Mouse (Mus musculus) megakaryocyte, embryonic 14.5 days (primary cell): ENCODE data around the gene Cdrt4. TPM values are rescaled to one million over a fixed set of nuclear protein-coding genes. Genes with fewer than 3 reads are reported as not detected.

Source experiments
- H3K27me3 ChIP-seq: replicated peaks from 2 replicates; pipeline ENCODE3; 2012; ENCODE audit warnings: inconsistent platforms
- H3K36me3 ChIP-seq: replicated peaks from 2 replicates; pipeline ENCODE3; 2012; ENCODE audit warnings: low read length, inconsistent platforms, mixed read lengths
- H3K4me1 ChIP-seq: 2 replicates; pipeline ENCODE4 v1.6.1; 2012; ENCODE audit warnings: inconsistent platforms
- H3K4me3 ChIP-seq: replicated peaks from 2 replicates; pipeline ENCODE3; 2012; ENCODE audit warnings: moderate library complexity, mild to moderate bottlenecking, inconsistent platforms
- H3K9me3 ChIP-seq: 2 replicates; pipeline ENCODE4 v1.6.1; 2012; ENCODE audit warnings: inconsistent platforms
- FLI1 ChIP-seq: IDR thresholded peaks from 2 replicates; pipeline ENCODE4 v1.6.1; 2012; ENCODE audit warnings: low read length, inconsistent platforms, mixed read lengths
- GATA1 ChIP-seq: IDR thresholded peaks from 3 replicates; pipeline ENCODE4 v1.6.1; 2012; ENCODE audit warnings: mixed read lengths, low read length, inconsistent platforms, borderline replicate concordance
- polyA plus RNA-seq: library from polyadenylated mRNA; stranded (reverse); fragments of >175 nt; gene quantifications from 2 replicates; pipeline ENCODE4 v1.2.3, GENCODE M21; 2012; ENCODE audit warnings: low replicate concordance; ENCODE audit not compliant: insufficient read depth

Gene Cdrt4
- polyA plus RNA-seq, 1 experiment: not detected

GRCm38 (mm10) chr11:63007376-63007775 is 56.4 kb downstream of the Cdrt4 start:
- Histone ChIP-seq H3K4me1 (no peaks in the 10 kb centered on the region), H3K36me3 (no peaks in the 10 kb centered on the region), H3K9me3 (peaks cover 10% of the 10 kb centered on the region; the same call in 1 of the 2 replicates), H3K4me3 (no peak overlapping the region), H3K27me3 (no peaks in the 10 kb centered on the region)
- TF ChIP-seq GATA1 (no peak), FLI1 (no peak)

GRCm38 (mm10) chr11:63008004-63008403 is 57.0 kb downstream of the Cdrt4 start:
- H3K4me1 ChIP-seq: no peaks in the 10 kb centered on the region
- no peaks in the 10 kb centered on the region for H3K27me3 ChIP-seq
- H3K4me3 ChIP-seq: no peak overlapping the region
- H3K36me3 ChIP-seq: no peaks in the 10 kb centered on the region
- TF ChIP-seq FLI1 (no peak), GATA1 (no peak)
- H3K9me3 ChIP-seq: peaks cover 10% of the 10 kb centered on the region; the same call in 1 of the 2 replicates

GRCm38 (mm10) chr11:63009761-63010160 is 58.8 kb downstream of the Cdrt4 start:
- H3K9me3 ChIP-seq: peaks cover 10% of the 10 kb centered on the region; the same call in 1 of the 2 replicates
- H3K4me1 ChIP-seq: no peaks in the 10 kb centered on the region
- H3K27me3 ChIP-seq: no peaks in the 10 kb centered on the region
- H3K4me3 ChIP-seq: no peak overlapping the region
- H3K36me3 ChIP-seq: no peaks in the 10 kb centered on the region
- TF ChIP-seq GATA1: no peak
- no peak for TF ChIP-seq FLI1

GRCm38 (mm10) chr11:63017327-63018082 is 66.5 kb downstream of the Cdrt4 start:
- TF ChIP-seq GATA1: no peak
- no peak for TF ChIP-seq FLI1
- Histone ChIP-seq H3K4me3 (no peak overlapping the region), H3K9me3 (no peaks in the 10 kb centered on the region), H3K27me3 (peaks cover 3% of the 10 kb centered on the region), H3K4me1 (no peaks in the 10 kb centered on the region), H3K36me3 (no peaks in the 10 kb centered on the region)

- Histone ChIP-seq H3K36me3 (no peaks in the 10 kb centered on the region), H3K9me3 (no peaks in the 10 kb centered on the region), H3K4me3 (no peak overlapping the region), H3K4me1 (no peaks in the 10 kb centered on the region), H3K27me3 (peaks cover 3% of the 10 kb centered on the region)
- TF ChIP-seq FLI1 (no peak), GATA1 (no peak)
Observed at GRCm38 (mm10) chr11:63018083-63018622, 67.2 kb downstream of the Cdrt4 start.

GRCm38 (mm10) chr11:63020633-63021032 is 69.6 kb downstream of the Cdrt4 start:
- Histone ChIP-seq H3K4me3 (no peak overlapping the region), H3K36me3 (no peaks in the 10 kb centered on the region), H3K4me1 (no peaks in the 10 kb centered on the region), H3K9me3 (no peaks in the 10 kb centered on the region), H3K27me3 (peaks cover 7% of the 10 kb centered on the region)
- TF ChIP-seq FLI1 (no peak), GATA1 (no peak)

GRCm38 (mm10) chr11:63021141-63021806 is 70.3 kb downstream of the Cdrt4 start:
- Histone ChIP-seq H3K27me3 (peaks cover 8% of the 10 kb centered on the region), H3K9me3 (no peaks in the 10 kb centered on the region), H3K36me3 (no peaks in the 10 kb centered on the region), H3K4me1 (no peaks in the 10 kb centered on the region), H3K4me3 (no peak overlapping the region)
- TF ChIP-seq FLI1: no peak
- TF ChIP-seq GATA1: no peak

- Histone ChIP-seq H3K27me3 (peaks cover 16% of the 10 kb centered on the region), H3K9me3 (no peaks in the 10 kb centered on the region), H3K36me3 (no peaks in the 10 kb centered on the region), H3K4me1 (no peaks in the 10 kb centered on the region), H3K4me3 (no peak overlapping the region)
- TF ChIP-seq GATA1: no peak
- TF ChIP-seq FLI1: no peak
Observed at GRCm38 (mm10) chr11:63023461-63023860, 72.5 kb downstream of the Cdrt4 start.

- no peaks in the 10 kb centered on the region for H3K36me3 ChIP-seq
- H3K9me3 ChIP-seq: no peaks in the 10 kb centered on the region
- H3K4me3 ChIP-seq: no peak overlapping the region
- no peaks in the 10 kb centered on the region for H3K4me1 ChIP-seq
- peaks cover 16% of the 10 kb centered on the region for H3K27me3 ChIP-seq
- TF ChIP-seq GATA1 (no peak), FLI1 (no peak)
Observed at GRCm38 (mm10) chr11:63024136-63024535, 73.1 kb downstream of the Cdrt4 start.

- Histone ChIP-seq H3K9me3 (no peaks in the 10 kb centered on the region), H3K36me3 (no peaks in the 10 kb centered on the region), H3K27me3 (peaks cover 14% of the 10 kb centered on the region), H3K4me1 (no peaks in the 10 kb centered on the region), H3K4me3 (no peak overlapping the region)
- TF ChIP-seq FLI1: no peak
- no peak for TF ChIP-seq GATA1
Observed at GRCm38 (mm10) chr11:63025476-63025875, 74.5 kb downstream of the Cdrt4 start.
